Mouse (Mus musculus) bone marrow, adult 2 months (tissue): ENCODE data around the gene 4931429L15Rik.

Experiments
- CTCF ChIP-seq: fragments of 200-500 bp; IDR thresholded peaks from 2 replicates; pipeline ENCODE4 v1.5.1; 2011; ENCODE audit warnings: low read length, control low read depth; ENCODE audit not compliant: control insufficient read depth, insufficient read depth
- POLR2A ChIP-seq: fragments of 200-500 bp; IDR thresholded peaks from 2 replicates; pipeline ENCODE4 v1.6.1; 2011; ENCODE audit warnings: low read depth, mild to moderate bottlenecking, control low read depth, low read length, borderline replicate concordance; ENCODE audit not compliant: control insufficient read depth

GRCm38 (mm10) chr9:46314921-46315320 lies 4.9 kb downstream of the 4931429L15Rik start:
- TF ChIP-seq POLR2A (no peak), CTCF (no peak)
